In genomic region chr6:12020738-12021137, GRCm38 (mm10) we compare ENCODE assay signal across 13 mouse cellular contexts.
"Had no signal": no experiment of that assay in that cellular context is flagged by ENCODE, and none has a peak within 500 bp of the region (broad histone marks: within the 10 kb centered on the region; RNA-seq: fewer than 3 reads in every experiment).

No protein-coding gene starts in this region.

- H3K27me3 ChIP-seq: limb, embryonic 13.5 days; midbrain, embryonic 13.5 days had no signal

- DNase-seq: layer of hippocampus, adult 9-11 months; liver, postnatal 0 days; lung, embryonic 14.5 days; thymus, postnatal 25 days had no signal

- ATAC-seq: liver, postnatal 0 days; lung, postnatal 0 days; midbrain, embryonic 13.5 days had no signal

- H3K27ac ChIP-seq: kidney, postnatal 0 days; layer of hippocampus, adult 2 months; limb, embryonic 10.5 days; liver, embryonic 14.5 days; macrophage; midbrain, embryonic 13.5 days; stomach, postnatal 0 days had no signal

- H3K9ac ChIP-seq: limb, embryonic 13.5 days; liver, embryonic 14.5 days; liver, postnatal 0 days; lung, embryonic 14.5 days; midbrain, embryonic 13.5 days had no signal

- H3K4me3 ChIP-seq: layer of hippocampus, adult 2 months; limb, embryonic 10.5 days; limb, embryonic 13.5 days; midbrain, embryonic 13.5 days had no signal

- H3K9me3 ChIP-seq: limb, embryonic 10.5 days; limb, embryonic 13.5 days; midbrain, embryonic 13.5 days had no signal

- H3K4me1 ChIP-seq: limb, embryonic 10.5 days; midbrain, embryonic 13.5 days had no signal

- H3K4me2 ChIP-seq: limb, embryonic 13.5 days; lung, embryonic 14.5 days; midbrain, embryonic 13.5 days had no signal
